In genomic region chr1:184844326-184845066, GRCm38 (mm10) we compare ENCODE assay signal across 8 mouse cellular contexts. TPM values are rescaled to one million over a fixed set of nuclear protein-coding genes. Genes with fewer than 3 reads are reported as not detected.
DNase-seq lines count a peak whose midpoint lies in the region; ATAC-seq lines count a peak whose summit lies in the region.

No protein-coding gene starts in this region.

- no peaks in the 10 kb centered on the region for H3K9me3 ChIP-seq in midbrain, embryonic 10.5 days (replicated peaks)

- H3K36me3 ChIP-seq in midbrain, embryonic 10.5 days = peaks cover 8% of the 10 kb centered on the region

- no peak for ATAC-seq in cerebellum, adult (ENCODE audit: insufficient number of reproducible peaks, low FRiP score, low TSS enrichment)

- DNase-seq in heart, adult 18-20 months = peak; percentile 43 to 65
- DNase-seq in heart, postnatal 25 days (ENCODE audit: low spot score) = no peak
- peak; percentile 83 for DNase-seq in NIH3T3 (ENCODE audit: low read depth)
- DNase-seq in heart, adult 9 months (ENCODE audit: low spot score in 2 of 2) = peak; percentile 10 to 22
- peak; percentile 66 to 73 for DNase-seq in kidney, postnatal 4 days
- no peak for DNase-seq in midbrain, embryonic 10.5 days (ENCODE audit: low spot score)
- peak; percentile 20 for DNase-seq in thymus, postnatal 25 days

- H3K27ac ChIP-seq in midbrain, embryonic 10.5 days (replicated peaks) = peak overlapping the region; percentile 88

- peaks cover 43% of the 10 kb centered on the region for H3K27me3 ChIP-seq in midbrain, embryonic 10.5 days (ENCODE audit: low read depth, poor library complexity, severe bottlenecking)

- intact Hi-C loops in heart, postnatal 25 days (cut with DNase I) = loop anchor here (2.0 kb wide), 1 partner anchor 20 kb away; no protein-coding TSS in a partner anchor

- H3K4me3 ChIP-seq in midbrain, embryonic 10.5 days = peak overlapping the region; percentile 90

- peaks cover 23% of the 10 kb centered on the region for H3K4me1 ChIP-seq in midbrain, embryonic 10.5 days

- 24% methylated on average over 15 of the region's 15 CpGs for WGBS in midbrain, embryonic 10.5 days

RNA-seq across cellular contexts. Expression of gene Marc2, which starts 1.8 kb away (rescaled TPM):
- 100 to 1,000 TPM; 137 to 145 TPM for total RNA-seq in heart, adult 18-20 months (2021)
- total RNA-seq in heart, postnatal 25 days (2021) = 100 to 1,000 TPM; 106 to 111 TPM
- polyA plus RNA-seq in midbrain, embryonic 10.5 days (2016; fragmentation: Nextera tagmentation; extraction: Ambion mirVana) = 85.7 and 93.7 TPM in 2 replicates

RNA-seq across cellular contexts. Expression of gene Marc1, which starts 33.4 kb away (rescaled TPM):
- total RNA-seq in heart, adult 18-20 months (2021) = under 1 TPM in 1 of 2 experiments, not detected in 1; 0.21 TPM
- total RNA-seq in heart, postnatal 25 days (2021) = not detected
- polyA plus RNA-seq in midbrain, embryonic 10.5 days (2016; fragmentation: Nextera tagmentation; extraction: Ambion mirVana) = 0.11 TPM in 1 of 2 replicates, not detected in the other

RNA-seq across cellular contexts. Expression of gene C130074G19Rik, which starts 38.5 kb away (rescaled TPM):
- total RNA-seq in heart, adult 18-20 months (2021) = 10 to 100 TPM; 13.9 to 15.4 TPM
- 10 to 100 TPM; 17.4 to 18.0 TPM for total RNA-seq in heart, postnatal 25 days (2021)
- polyA plus RNA-seq in midbrain, embryonic 10.5 days (2016; fragmentation: Nextera tagmentation; extraction: Ambion mirVana) = 0.57 and 0.62 TPM in 2 replicates

Comparison
In these comparisons a context has a peak if more than half of its experiments do, and no peak if none do; other contexts are left out.
1. DNase-seq: peak in heart, adult 18-20 months (2 of 2), NIH3T3 (single experiment), heart, adult 9 months (2 of 2), kidney, postnatal 4 days (2 of 2) and thymus, postnatal 25 days (single experiment); none in heart, postnatal 25 days (single experiment) and midbrain, embryonic 10.5 days (single experiment).